Mouse (Mus musculus) stomach, postnatal 0 days (tissue): ENCODE measurements around the gene Mogat1. TPM values are rescaled to one million over a fixed set of nuclear protein-coding genes. Genes with fewer than 3 reads are reported as not detected.

ENCODE experiments used
- ATAC-seq: fragments of 200-750 bp; cut with Nextera tagmentation; 2 replicates; pipeline ENCODE4 v1.8.0; 2017; ENCODE audit not compliant: low FRiP score, low TSS enrichment
- DNase-seq: peaks from one replicate; pipeline ENCODE4 v3.0.0-alpha.2; 2016; ENCODE audit warnings: low spot score
- H3K27ac ChIP-seq: fragments of 300-500 bp; sonication (generic); replicated peaks from 2 replicates; pipeline ENCODE4 v1.5.1; 2014; ENCODE audit warnings: mild to moderate bottlenecking, control low read depth
- H3K27me3 ChIP-seq: fragments of 300-500 bp; sonication (generic); 2 replicates; pipeline ENCODE4 v1.6.1; 2014; ENCODE audit warnings: low read length; ENCODE audit not compliant: control insufficient read depth, insufficient read depth
- H3K36me3 ChIP-seq: fragments of 300-500 bp; sonication (generic); 2 replicates; pipeline ENCODE4 v1.6.1; 2014; ENCODE audit warnings: low read length, mixed read lengths; ENCODE audit not compliant: control insufficient read depth, insufficient read depth
- H3K4me1 ChIP-seq: fragments of 300-500 bp; sonication (generic); replicated peaks from 2 replicates; pipeline ENCODE4 v1.6.1; 2014; ENCODE audit warnings: antibody characterized with exemption; ENCODE audit not compliant: control insufficient read depth, insufficient read depth
- H3K4me2 ChIP-seq: fragments of 300-500 bp; sonication (generic); replicated peaks from 2 replicates; pipeline ENCODE4 v1.6.1; 2014; ENCODE audit warnings: low read depth, mild to moderate bottlenecking, control low read depth, moderate library complexity
- H3K4me3 ChIP-seq: fragments of 300-500 bp; sonication (generic); 2 replicates; pipeline ENCODE4 v1.5.1; 2014; ENCODE audit warnings: low read depth, low read length, control low read depth
- H3K9ac ChIP-seq: fragments of 300-500 bp; sonication (generic); 2 replicates; pipeline ENCODE4 v1.6.1; 2014; ENCODE audit warnings: mild to moderate bottlenecking, low read length, control low read depth, mixed read lengths
- H3K9me3 ChIP-seq: fragments of 300-500 bp; sonication (generic); 2 replicates; pipeline ENCODE4 v1.6.1; 2016; ENCODE audit warnings: low read length; ENCODE audit not compliant: control insufficient read depth
- CTCF ChIP-seq: IDR thresholded peaks from 2 replicates; pipeline ENCODE4 v1.5.1; 2016; ENCODE audit warnings: antibody characterized with exemption, low read depth, mild to moderate bottlenecking, moderate library complexity
- EP300 ChIP-seq: optimal IDR thresholded peaks from 2 replicates; pipeline ENCODE3; 2016; ENCODE audit warnings: antibody characterized with exemption
- WGBS: fragments of 180-500 bp; shearing (Covaris S2); extraction: QIAGEN DNeasy Blood & Tissue Kit; methylation state at CpG from one replicate; pipeline ENCODE4 v1.1.7; 2014; 5-methylcytosine and 5-hydroxymethylcytosine counted together
- polyA plus RNA-seq: library from polyadenylated mRNA; unstranded; fragments of >200 nt; fragmentation: Nextera tagmentation; extraction: Ambion mirVana; gene quantifications from 2 replicates; pipeline ENCODE4 v1.2.1, GENCODE M21; 2015

Mogat1 gene
- polyA plus RNA-seq, 1 experiment from 2014 or later = 2.8 TPM

GRCm38 (mm10) chr1:78567421-78567820 is 56.6 kb downstream of the Mogat1 start:
- H3K27ac ChIP-seq = no peak overlapping the region
- ATAC-seq = no peak
- WGBS = 35% methylated on average over 6 of the region's 6 CpGs
- H3K9me3 ChIP-seq = no peaks in the 10 kb centered on the region
- H3K27me3 ChIP-seq = no peaks in the 10 kb centered on the region
- H3K9ac ChIP-seq = no peak overlapping the region
- H3K36me3 ChIP-seq = no peaks in the 10 kb centered on the region
- no peak overlapping the region for H3K4me3 ChIP-seq
- DNase-seq = no peak
- TF ChIP-seq EP300 (no peak), CTCF (no peak)
- H3K4me1 ChIP-seq = 0 out of 2 replicates have a peak, but pooled peaks cover 2% of the 10 kb centered on the region
- H3K4me2 ChIP-seq = no peak overlapping the region

- Histone ChIP-seq H3K4me3 (no peak overlapping the region), H3K27ac (no peak overlapping the region), H3K9me3 (no peaks in the 10 kb centered on the region), H3K4me2 (no peak overlapping the region), H3K9ac (no peak overlapping the region), H3K4me1 (0 out of 2 replicates have a peak, but pooled peaks cover 2% of the 10 kb centered on the region), H3K36me3 (no peaks in the 10 kb centered on the region), H3K27me3 (no peaks in the 10 kb centered on the region)
- TF ChIP-seq CTCF (no peak), EP300 (no peak)
- 30% methylated on average over 8 of the region's 8 CpGs for WGBS
- no peak for DNase-seq
- no peak for ATAC-seq
These were observed 57.2 kb downstream of the Mogat1 start for GRCm38 (mm10) chr1:78567834-78568507.

GRCm38 (mm10) chr1:78569617-78570016 is 58.8 kb downstream of the Mogat1 start:
- no peak for DNase-seq
- ATAC-seq = no peak
- no peak for TF ChIP-seq EP300
- no peak for TF ChIP-seq CTCF
- Histone ChIP-seq H3K36me3 (no peaks in the 10 kb centered on the region), H3K4me3 (no peak overlapping the region), H3K9ac (no peak overlapping the region), H3K4me2 (no peak overlapping the region), H3K9me3 (no peaks in the 10 kb centered on the region), H3K27me3 (no peaks in the 10 kb centered on the region), H3K4me1 (0 out of 2 replicates have a peak, but pooled peaks cover 2% of the 10 kb centered on the region), H3K27ac (no peak overlapping the region)
- 72% methylated on average over 5 of the region's 5 CpGs for WGBS

- no peaks in the 10 kb centered on the region for H3K36me3 ChIP-seq
- ATAC-seq (peak; percentile 29; the same call in 1 of the 2 replicates), DNase-seq (no peak)
- TF ChIP-seq EP300 = no peak
- H3K27ac ChIP-seq = no peak overlapping the region
- H3K4me3 ChIP-seq = no peak overlapping the region
- 30% methylated on average over 2 of the region's 2 CpGs for WGBS
- no peaks in the 10 kb centered on the region for H3K27me3 ChIP-seq
- H3K9me3 ChIP-seq = no peaks in the 10 kb centered on the region
- H3K9ac ChIP-seq = no peak overlapping the region
- H3K4me1 ChIP-seq = no peaks in the 10 kb centered on the region
- H3K4me2 ChIP-seq = no peak overlapping the region
These were observed 74.3 kb downstream of the Mogat1 start for GRCm38 (mm10) chr1:78585080-78585479.

GRCm38 (mm10) chr1:78586986-78587385 is 76.2 kb downstream of the Mogat1 start:
- ATAC-seq (no peak), DNase-seq (no peak)
- no peaks in the 10 kb centered on the region for H3K36me3 ChIP-seq
- no peak overlapping the region for H3K9ac ChIP-seq
- H3K27ac ChIP-seq = no peak overlapping the region
- no peak overlapping the region for H3K4me3 ChIP-seq
- 17% methylated on average over 4 of the region's 4 CpGs for WGBS
- TF ChIP-seq EP300 (no peak), CTCF (no peak)
- no peaks in the 10 kb centered on the region for H3K4me1 ChIP-seq
- no peak overlapping the region for H3K4me2 ChIP-seq
- H3K9me3 ChIP-seq = no peaks in the 10 kb centered on the region
- no peaks in the 10 kb centered on the region for H3K27me3 ChIP-seq

Other genes with a start within 250 kb of the Mogat1 start
- gene Sgpp2, start 200.6 kb upstream of the Mogat1 start, polyA plus RNA-seq = 20.3 and 20.5 TPM in 2 replicates
- 77.8 and 81.5 TPM in 2 replicates for gene Farsb, start 22.1 kb upstream of the Mogat1 start, polyA plus RNA-seq
- gene BC035947, start 1.2 kb downstream of the Mogat1 start, polyA plus RNA-seq = 0.04 and 0.06 TPM in 2 replicates
- 36.9 and 37.7 TPM in 2 replicates for gene Acsl3, start 146.8 kb downstream of the Mogat1 start, polyA plus RNA-seq
- 1.3 TPM in 2 replicates for gene Utp14b, start 147.0 kb downstream of the Mogat1 start, polyA plus RNA-seq